Mouse (Mus musculus) cerebellum, postnatal 14 days (tissue): Measurements from ENCODE around the gene Tmem74b.

Experiments
- DNase-seq, 2 experiments: peaks; one replicate each; pipeline ENCODE4 v3.0.0; 2021; ENCODE audit warnings: mixed read lengths in 2 of 2

Tmem74b gene

DNA sequence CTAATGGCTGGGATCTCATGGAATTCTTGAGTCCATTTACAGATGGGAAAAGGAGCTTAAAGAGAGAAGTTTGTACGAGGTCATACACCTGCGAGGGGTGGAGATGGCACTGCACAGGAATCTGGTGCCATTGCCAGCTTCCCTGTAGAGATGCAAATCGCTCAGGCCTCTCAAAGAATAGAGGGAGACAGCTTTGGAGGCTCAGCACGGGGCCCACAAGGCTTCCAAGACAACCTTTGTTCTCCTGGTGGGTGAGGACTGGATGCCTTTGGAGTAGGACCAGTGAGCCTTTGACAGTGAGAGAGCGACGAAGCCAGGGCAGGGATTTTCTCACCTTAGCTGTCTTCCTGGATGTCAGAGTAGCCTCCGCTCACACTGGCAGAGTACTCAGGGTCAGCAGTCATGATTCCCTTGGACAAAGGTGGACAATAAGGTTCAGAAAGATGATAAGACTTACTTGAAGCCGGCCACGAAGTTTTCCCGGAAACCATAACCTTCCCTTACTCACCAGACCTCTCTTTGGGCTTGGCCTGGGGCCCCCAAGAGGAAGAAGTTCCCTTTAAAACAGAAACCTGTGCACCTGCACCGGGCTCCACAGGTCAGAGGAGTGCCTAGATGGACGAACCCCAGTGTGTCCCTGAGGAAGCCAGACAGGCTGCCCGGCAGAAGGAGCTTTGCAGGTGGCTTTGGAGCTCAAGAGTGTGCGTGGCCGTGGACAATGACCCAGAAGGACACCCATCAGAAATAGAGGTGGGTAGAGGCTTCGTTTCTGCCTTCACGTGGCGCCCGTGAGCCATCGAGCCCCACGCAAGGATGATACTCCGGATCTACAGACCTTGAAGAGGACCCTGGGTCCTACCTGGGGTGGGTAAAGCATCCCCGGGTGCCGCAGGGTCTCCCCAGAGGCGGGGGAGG lies at the start of gene Tmem74b:
Gene Tmem74b (plus strand): TSS at position 778 of the 915 bp plus-strand sequence.
- DNase-seq: peak; percentile 33 to 46

DNA sequence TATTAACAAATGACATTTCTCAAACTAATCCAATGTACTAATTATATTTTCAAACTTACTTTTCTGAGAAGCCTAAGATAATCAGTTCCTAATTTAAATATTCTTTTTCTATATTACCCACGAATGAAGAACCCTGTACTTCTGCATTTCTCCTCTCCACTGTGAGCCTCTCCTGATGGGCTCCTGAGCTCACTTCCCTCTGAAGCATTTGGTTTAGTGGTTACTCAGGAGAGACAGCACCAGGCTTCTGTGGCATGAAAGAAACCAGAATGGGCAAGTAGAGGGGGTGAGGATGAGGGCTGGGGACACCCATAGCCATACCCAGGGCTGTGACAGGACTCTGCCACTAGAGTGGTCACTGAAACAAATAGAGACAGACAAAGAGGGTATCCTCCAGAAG lies 49.8 kb upstream of the Tmem74b start:
- DNase-seq: no peak

DNA sequence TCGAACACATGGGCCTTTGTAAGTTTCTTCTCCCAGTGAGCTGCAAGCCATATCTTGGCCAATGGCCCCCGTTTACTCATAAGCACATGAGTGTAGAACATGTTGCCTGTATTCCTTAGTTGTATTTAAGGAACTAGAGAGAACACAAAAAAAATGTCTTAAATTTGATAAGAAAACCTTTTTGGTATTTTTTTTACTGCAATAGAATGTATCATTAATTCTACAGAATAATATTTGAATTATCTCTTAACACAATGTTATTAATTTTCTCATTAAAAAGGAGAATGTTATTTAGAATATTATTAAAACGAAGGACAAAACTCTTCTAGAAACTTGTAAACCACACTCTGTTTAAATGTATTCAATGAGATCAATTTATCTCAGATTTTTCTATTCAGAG lies 33.4 kb upstream of the Tmem74b start, which contains the start of gene Rad21l:
Gene Rad21l (minus strand): TSS at position 101 of the 400 bp plus-strand sequence.
- no peak for DNase-seq

- no peak for DNase-seq
These were observed 31.5 kb upstream of the Tmem74b start for GRCm38 (mm10) chr2:151670026-151670967.

GRCm38 (mm10) chr2:151670968-151671329 lies 30.9 kb upstream of the Tmem74b start:
- peak; percentile 51 to 57 for DNase-seq

DNA sequence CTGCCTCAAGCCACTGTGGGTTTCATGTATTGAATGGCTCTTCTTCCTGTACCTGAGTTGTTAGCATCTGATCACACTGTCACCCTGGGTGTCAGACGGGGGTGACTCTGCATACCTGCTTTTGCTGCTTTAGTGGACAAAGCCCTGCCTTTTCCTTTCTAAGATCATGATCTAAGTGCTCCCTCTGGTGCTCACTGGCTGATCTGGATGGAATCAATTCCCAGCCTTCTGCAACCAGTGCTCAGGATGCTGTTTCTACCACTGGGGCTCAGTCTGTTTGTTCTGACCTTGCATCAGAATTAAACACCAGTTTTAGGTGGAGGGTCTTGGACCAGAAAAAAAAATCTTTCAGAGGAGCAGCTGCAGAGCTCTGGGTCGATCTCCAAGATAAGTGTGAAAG lies 25.6 kb upstream of the Tmem74b start:
- DNase-seq: peak; percentile 37 to 42

DNA sequence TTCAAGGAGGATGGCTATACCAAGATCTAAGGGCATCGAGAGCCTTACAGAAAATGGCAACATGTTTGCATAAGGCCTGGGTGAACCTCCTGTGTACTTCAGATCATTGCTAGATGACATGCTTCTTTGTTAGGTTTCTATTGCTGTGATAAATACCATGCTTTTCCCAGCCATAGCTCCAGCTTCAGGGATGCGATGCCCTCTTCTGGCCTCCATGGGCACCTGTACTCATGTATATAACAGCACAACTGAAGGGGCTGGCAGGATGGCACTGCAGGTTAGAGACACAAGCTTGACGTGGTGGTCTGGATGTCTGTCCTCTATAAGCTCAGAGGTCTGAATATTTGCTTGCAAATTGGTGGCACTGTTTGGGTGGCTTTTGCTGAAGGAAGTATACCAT lies 19.5 kb upstream of the Tmem74b start:
- peak; percentile 66 to 71 for DNase-seq

GRCm38 (mm10) chr2:151682976-151683375 lies 18.8 kb upstream of the Tmem74b start:
- no peak for DNase-seq

- DNase-seq: peak; percentile 46 to 63
These were observed 490 bp downstream of the Tmem74b start for GRCm38 (mm10) chr2:151702146-151702850.

- peak in 1 of 2 experiments; percentile 25 for DNase-seq
These were observed 1.0 kb downstream of the Tmem74b start for GRCm38 (mm10) chr2:151702851-151703190.

DNA sequence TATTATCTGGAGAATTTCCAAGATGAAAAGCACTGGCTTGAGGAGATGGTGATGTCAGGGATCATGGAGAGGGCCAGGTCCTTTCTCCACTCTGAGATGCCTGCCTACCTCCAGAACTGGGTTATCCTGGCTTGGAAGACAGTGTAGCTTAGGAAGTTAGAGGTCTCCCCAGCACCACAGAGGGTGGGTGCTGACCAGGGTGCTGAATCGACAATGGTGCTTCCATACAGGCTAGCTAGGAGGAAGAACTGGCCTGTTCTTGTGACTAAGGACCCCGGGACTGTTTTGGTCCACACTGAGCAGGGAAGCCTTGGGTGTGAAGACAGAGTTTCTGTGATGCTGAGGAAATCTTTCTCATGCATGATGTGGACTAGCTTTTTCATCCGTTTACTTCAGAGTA lies 10.8 kb downstream of the Tmem74b start:
- DNase-seq: no peak

DNA sequence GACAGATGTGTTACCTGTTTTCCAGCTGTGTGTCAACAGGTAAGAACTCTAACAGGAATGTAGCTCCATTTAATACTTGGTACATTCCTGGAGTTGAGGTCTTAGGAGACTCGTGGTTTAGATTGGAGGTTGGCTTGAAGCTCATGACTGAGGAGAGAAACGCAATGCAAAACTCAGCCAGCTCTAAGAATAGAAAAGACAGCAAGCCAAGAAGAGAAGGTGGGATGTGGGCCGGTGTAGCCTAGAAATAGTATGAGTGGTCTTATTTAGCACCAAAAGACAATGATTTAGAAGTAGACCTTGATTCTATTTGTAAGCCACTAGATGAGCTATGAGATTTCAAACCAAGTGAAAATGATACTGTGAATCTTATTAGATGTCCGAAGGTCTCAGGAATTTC lies 13.7 kb downstream of the Tmem74b start:
- DNase-seq: no peak

DNA sequence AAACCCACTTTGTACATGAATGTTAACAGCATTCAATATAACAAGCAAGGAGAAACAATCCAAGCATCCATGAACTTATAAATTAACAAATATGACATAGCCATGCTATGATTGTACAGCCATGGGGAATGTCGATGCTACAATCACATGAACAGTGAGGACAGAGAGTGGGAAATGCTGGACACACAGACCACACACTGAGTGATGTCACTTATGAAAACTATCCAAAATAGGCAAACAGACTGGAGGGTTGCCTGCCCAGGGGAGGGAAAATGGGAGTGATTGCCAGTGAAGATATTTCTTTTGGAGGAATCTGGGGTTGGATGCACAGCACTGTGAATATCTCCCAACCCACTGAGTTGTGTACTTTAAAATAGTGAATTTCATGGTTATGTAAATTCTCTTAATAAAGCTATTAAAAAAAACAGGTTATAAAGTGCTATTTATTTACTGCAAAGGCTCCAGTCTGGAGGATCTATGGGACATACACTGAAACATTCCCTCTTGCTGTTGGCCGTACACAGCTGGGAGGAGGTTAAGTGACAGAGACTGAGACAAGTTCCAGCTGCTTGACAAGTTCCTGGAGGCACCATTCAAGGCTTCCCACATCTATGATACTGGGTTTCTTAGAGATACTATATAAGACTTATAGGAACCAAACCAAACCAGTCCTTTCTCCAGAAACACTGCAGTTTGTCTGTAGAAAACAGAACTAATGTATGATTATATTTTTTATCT lies 14.7 kb downstream of the Tmem74b start:
- DNase-seq: no peak

GRCm38 (mm10) chr2:151724094-151724493 lies 22.3 kb downstream of the Tmem74b start:
- DNase-seq: no peak

- no peak for DNase-seq
These were observed 31.5 kb downstream of the Tmem74b start for GRCm38 (mm10) chr2:151733151-151733865.

DNA sequence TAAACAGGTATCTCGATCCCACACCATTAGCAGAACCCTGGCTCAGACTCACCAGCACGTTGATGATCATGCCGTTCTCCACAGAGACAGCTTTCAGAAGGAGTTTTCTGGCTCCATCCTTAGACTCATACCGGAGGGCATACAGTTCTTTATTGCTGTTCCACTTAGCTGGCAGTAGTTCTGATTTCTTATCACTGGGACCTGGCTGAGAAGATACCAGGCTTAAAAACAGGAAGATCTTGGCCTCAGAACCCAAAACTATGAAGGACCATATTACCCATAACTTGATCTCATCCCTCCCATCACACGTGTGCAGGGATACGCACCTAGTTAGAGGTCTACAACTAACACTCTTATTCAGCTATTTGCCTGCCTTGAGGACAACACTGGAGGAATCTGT lies 33.6 kb downstream of the Tmem74b start:
- no peak for DNase-seq

DNA sequence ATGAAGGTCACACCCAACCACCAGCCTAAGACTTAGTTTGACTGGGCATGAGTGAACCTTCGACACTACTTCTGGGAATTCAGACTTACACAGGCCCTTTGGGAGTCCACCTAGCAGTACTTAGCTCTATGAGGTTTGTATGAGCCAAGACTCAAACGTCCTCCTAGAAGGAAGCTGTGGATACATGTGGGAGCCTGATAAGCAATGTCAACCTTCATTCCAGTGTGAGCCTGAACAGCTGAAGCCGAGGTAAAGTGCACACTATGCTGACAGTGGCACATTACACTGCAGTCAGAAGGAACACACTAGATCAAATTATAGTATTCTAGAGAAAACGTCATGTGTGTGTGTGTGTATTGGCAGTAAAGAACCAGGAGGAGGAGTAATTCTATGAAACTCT lies 36.7 kb downstream of the Tmem74b start:
- no peak for DNase-seq

DNA sequence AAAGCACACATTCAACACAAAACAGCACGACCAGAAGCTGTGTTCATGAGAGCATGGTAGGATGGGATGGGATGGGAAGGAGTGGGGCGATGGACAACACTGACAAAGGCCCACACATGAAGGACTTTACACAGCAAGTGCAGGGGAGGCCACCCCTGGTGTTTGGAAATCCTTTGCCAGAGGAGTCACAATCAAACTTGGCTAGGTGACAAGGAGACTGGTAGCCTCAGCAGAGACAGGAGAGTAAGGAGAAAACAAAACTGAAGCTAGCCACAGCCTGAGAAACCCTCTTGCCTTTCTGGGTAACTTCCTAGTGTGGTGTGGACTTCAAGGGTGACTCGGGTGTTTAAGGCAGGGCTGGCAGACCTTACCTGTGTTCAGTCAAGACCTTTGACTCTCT lies 37.3 kb downstream of the Tmem74b start:
- peak in 1 of 2 experiments; percentile 6 for DNase-seq

DNA sequence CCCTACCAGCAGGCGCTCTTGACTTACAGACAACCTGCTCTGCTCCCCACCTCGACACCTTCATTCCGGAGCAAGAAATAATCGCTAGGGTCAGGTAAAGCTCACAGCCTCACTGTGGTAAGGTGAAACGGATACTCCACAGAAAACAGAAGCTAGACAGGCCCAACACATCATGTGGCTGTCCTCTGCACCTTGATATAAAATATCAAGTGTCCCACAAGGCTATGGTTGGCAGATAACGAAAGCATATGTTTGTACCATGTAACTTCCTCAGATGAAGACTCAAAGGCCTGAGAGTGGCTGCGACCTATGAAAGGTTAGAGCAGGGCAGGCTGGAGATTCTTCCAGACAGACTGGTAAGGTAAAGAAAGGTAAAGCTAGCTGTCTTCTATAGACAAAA lies 37.7 kb downstream of the Tmem74b start:
- DNase-seq: no peak

- DNase-seq: peak; percentile 93 to 95
These were observed 39.1 kb downstream of the Tmem74b start for GRCm38 (mm10) chr2:151740741-151741526.

- no peak for DNase-seq
These were observed 40.3 kb downstream of the Tmem74b start for GRCm38 (mm10) chr2:151742084-151742483.
